Mouse (Mus musculus): Measurements from ENCODE around the gene Arxes2. TPM values are rescaled to one million over a fixed set of nuclear protein-coding genes. Genes with fewer than 3 reads are reported as not detected.
"Not testable (repeated sequence)": the region's sequence is repeated elsewhere in the genome, so short reads cannot be mapped to it uniquely, and the experiment has no call there.

Gene Arxes2
- 23.5 and 25.4 TPM in 2 replicates for total RNA-seq (2021)
- long read RNA-seq, transcript Arxes2-201 (1 exons, 1,532 nt), result major isoform, 56 of 56 reads
- long read RNA-seq, partial matches to known transcripts, result 0 of 56 reads
- long read RNA-seq, other reads (novel, unspliced or antisense), result 0 of 56 reads

- not testable (repeated sequence) for DNase-seq
Observed at GRCm38 (mm10) chrX:135993664-135994119, at the start of gene Arxes2. Gene Arxes2 (plus strand): TSS chrX:135993824.

GRCm38 (mm10) chrX:135948699-135949437, 44.8 kb upstream of the Arxes2 start:
- DNase-seq, result no peak

DNA sequence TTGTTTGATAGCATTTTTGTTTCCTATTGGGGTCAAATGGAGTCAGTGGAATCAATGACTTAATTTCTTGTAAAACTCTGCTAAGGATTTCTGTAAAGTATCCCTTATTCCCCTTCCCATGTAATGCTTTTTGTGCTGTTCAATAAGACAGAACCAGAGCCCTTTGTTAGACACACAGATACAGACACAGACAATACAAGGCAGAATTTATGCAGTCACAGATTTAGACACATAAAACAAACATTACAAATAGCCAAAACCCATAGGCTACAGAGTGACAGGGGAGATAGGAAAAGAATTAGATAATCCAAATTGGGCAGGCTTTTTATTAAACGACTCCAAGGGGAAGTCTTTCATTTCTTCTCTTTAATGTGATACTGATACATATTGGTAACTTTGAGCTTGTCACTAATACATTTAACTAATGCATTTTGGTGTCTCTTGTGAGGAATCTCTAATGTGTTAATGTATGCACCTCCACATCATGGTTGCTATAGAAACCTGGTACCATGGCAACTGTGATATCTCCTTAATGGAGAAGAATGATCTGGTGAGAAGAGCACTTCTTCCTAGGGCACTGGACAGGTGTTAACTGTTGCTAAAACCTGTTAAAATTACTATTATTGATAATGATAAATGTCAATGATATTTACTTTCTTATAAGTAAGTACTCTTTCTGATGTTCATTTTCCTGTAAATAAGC, 36.5 kb upstream of the Arxes2 start:
- no peak for DNase-seq

GRCm38 (mm10) chrX:135957691-135958081, 35.9 kb upstream of the Arxes2 start:
- no peak for DNase-seq

DNA sequence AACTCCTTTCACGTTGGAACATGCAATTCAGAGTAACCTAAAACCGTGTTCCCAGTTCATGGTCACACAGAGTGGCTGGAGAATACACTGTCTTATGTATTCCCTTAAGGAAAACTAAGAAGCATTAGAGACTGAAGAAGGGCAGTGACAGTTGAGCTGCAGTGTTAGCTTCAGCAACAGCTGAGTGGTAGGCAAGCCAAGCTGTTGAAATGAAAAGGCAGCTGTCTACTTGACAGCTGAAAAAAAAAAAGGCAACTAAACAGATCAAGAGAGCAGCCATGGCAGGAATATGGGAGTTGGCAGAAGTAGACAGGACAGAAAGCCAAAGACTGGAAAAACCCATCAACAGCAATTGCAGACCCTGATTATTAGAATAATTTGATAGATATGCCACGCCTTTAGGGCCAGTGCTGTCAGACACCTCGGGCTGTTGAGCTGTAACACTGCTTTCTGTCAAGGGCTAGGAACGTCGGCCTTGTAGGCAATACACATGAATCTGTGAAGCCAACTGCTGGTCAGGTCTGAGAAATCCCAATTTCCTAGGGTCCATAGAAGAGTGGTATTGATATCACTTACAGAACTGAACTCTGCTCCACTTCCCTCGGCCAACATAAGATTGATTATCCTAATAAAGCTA, 34.9 kb upstream of the Arxes2 start:
- no peak for DNase-seq

DNA sequence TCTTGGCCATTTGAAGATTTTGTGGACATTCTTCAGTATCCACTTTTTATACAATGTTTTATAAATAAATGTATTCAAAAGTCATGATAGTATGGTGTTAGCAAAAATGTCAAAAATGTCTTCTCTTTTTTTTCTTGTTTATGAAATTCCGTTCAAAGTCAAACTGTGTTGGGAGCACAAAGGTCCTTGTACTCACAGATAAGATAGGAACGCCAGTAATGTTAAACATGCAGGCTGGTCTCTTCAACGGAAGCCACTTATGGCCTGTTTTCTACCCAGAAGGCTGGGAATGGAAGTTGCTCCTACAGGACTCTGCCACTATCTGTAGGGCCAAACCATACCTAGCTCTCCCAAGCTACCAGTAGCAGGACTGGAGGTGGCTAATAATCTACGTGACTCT, 34.1 kb upstream of the Arxes2 start:
- no peak for DNase-seq

DNA sequence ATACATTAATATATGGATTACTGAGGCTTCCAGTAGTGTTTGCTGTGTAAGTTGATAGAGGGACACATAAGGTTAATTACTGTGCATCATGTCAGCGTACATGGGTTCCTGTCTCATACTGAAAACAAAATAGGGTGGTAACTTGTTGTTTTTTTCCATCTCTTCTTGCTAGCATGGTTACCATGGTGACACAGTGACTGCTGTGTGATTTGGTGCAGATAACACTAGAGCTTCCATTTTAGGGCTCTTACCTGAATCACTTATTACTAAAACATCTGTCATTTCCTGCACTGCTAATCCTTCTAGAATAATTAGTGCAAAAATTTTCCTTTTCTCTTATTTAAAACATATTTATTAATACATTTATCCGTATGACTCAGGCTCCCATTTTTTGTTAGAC, 31.3 kb upstream of the Arxes2 start:
- no peak for DNase-seq

DNA sequence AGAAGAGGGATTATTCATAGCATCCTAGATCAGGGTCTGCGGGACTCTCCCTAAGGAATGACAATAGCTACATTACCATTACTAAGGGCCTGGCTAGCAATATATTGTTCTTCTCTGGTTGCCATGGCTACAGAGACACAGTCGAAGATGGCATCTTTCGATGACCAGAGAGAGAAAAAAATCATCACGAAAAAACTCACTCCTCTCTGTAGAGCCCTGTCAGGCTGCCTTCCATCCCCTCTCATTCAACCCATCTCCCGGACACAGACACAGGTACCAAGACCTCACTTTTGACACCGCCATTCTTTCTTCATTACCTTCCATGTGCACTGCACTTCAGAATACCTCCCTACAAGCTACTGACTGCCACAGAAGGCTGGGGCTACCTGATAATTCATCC, 30.5 kb upstream of the Arxes2 start:
- no peak for DNase-seq

GRCm38 (mm10) chrX:135963629-135964028, 30.0 kb upstream of the Arxes2 start:
- DNase-seq, result no peak

- DNase-seq, result no peak
Observed at GRCm38 (mm10) chrX:135973597-135974423, 19.8 kb upstream of the Arxes2 start.

- DNase-seq, result no peak
Observed at GRCm38 (mm10) chrX:135974424-135975225, 19.0 kb upstream of the Arxes2 start.

DNA sequence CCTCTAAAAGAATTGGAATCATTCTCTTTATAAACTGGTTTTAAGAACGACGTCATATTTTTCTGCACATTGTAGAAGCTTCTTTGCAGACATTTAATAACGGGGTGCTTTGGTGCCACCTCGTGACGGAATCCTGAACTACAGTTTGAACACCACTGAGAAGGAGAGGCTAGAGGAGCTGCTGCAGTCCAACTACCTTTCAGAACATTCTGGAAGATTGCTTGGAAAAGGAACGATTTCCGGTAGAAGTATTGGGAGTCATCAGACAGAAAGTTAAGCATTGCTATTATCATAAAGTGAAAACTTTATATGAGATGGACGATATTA, 18.4 kb upstream of the Arxes2 start:
- DNase-seq, result peak; percentile 59

GRCm38 (mm10) chrX:135984539-135985260, 8.9 kb upstream of the Arxes2 start:
- DNase-seq, result no peak

DNA sequence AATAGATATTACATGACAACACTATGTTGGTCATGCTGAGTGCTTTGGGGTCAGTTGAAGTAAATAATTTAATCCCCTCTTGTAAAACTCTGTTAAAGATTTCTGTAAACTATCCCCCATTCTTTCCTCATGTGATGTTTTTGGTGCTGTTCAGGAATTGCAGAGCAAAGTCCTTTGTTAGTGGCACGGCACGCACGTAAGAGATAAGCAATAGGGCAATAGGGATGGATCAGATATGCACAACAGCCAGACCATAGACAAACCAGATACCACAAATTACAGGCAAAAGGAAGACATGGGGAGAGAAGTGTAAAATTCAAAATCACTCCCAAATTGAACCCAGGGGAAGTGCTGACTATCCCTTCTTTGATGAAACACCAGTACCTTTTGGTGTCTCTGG, 7.4 kb upstream of the Arxes2 start:
- no peak for DNase-seq

- no peak for DNase-seq
Observed at GRCm38 (mm10) chrX:135990661-135991060, 3.0 kb upstream of the Arxes2 start.

GRCm38 (mm10) chrX:135993192-135993594, 431 bp upstream of the Arxes2 start:
- DNase-seq, result not testable (repeated sequence)

GRCm38 (mm10) chrX:136007199-136007843, 13.7 kb downstream of the Arxes2 start:
- no peak for DNase-seq

DNA sequence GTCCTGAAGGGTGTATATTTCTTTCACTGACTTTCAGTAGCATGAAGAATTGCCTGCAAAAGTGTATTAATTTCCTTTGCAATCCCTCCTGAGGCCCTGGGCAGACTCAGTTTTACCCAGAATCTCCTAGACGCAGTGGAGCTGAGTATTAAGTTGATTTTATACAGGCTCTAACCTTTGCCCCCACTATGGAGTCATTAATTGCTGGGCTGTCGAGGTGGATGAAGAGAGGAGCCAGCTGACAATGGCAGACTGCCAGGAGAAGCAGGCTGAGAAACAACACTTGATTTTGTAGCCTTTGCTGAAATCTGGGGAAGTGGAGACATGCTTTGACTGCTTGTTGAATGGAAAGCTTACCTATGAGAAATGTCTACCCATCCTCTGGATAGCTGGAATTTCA, 20.8 kb downstream of the Arxes2 start:
- no peak for DNase-seq

GRCm38 (mm10) chrX:136030331-136030730, 36.7 kb downstream of the Arxes2 start:
- DNase-seq, result no peak

Data from adrenal gland, postnatal 25 days (tissue).